Mouse (Mus musculus): ENCODE results near the gene Nos1ap.

Gene Nos1ap

GRCm38 (mm10) chr1:170501970-170502369 lies 87.7 kb downstream of the Nos1ap start:
- no peak for DNase-seq (ENCODE audit: low read depth)

- DNase-seq (ENCODE audit: low read depth), result no peak
Observed at GRCm38 (mm10) chr1:170501556-170501955, 88.1 kb downstream of the Nos1ap start.

GRCm38 (mm10) chr1:170499891-170500290 lies 89.8 kb downstream of the Nos1ap start:
- DNase-seq (ENCODE audit: low read depth), result no peak

GRCm38 (mm10) chr1:170499466-170499865 lies 90.2 kb downstream of the Nos1ap start:
- DNase-seq (ENCODE audit: low read depth), result no peak

GRCm38 (mm10) chr1:170498645-170499044 lies 91.0 kb downstream of the Nos1ap start:
- no peak for DNase-seq (ENCODE audit: low read depth)

- no peak for DNase-seq (ENCODE audit: low read depth)
Observed at GRCm38 (mm10) chr1:170496221-170496620, 93.4 kb downstream of the Nos1ap start.

- no peak for DNase-seq (ENCODE audit: low read depth)
Observed at GRCm38 (mm10) chr1:170495538-170496183, 94.0 kb downstream of the Nos1ap start.

- no peak for DNase-seq (ENCODE audit: low read depth)
Observed at GRCm38 (mm10) chr1:170492527-170492926, 97.1 kb downstream of the Nos1ap start.

GRCm38 (mm10) chr1:170492027-170492426 lies 97.6 kb downstream of the Nos1ap start:
- DNase-seq (ENCODE audit: low read depth), result no peak

- no peak for DNase-seq (ENCODE audit: low read depth)
Observed at GRCm38 (mm10) chr1:170489936-170490335, 99.7 kb downstream of the Nos1ap start.

- DNase-seq (ENCODE audit: low read depth), result no peak
Observed at GRCm38 (mm10) chr1:170489450-170489849, 100.2 kb downstream of the Nos1ap start.

- no peak for DNase-seq (ENCODE audit: low read depth)
Observed at GRCm38 (mm10) chr1:170485119-170485518, 104.5 kb downstream of the Nos1ap start.

- no peak for DNase-seq (ENCODE audit: low read depth)
Observed at GRCm38 (mm10) chr1:170482236-170482905, 107.3 kb downstream of the Nos1ap start.

- DNase-seq (ENCODE audit: low read depth), result no peak
Observed at GRCm38 (mm10) chr1:170481093-170481492, 108.6 kb downstream of the Nos1ap start.

GRCm38 (mm10) chr1:170479458-170479798 lies 110.2 kb downstream of the Nos1ap start:
- DNase-seq (ENCODE audit: low read depth), result no peak

GRCm38 (mm10) chr1:170478791-170479457 lies 110.7 kb downstream of the Nos1ap start:
- no peak for DNase-seq (ENCODE audit: low read depth)

GRCm38 (mm10) chr1:170477636-170478600 lies 111.7 kb downstream of the Nos1ap start:
- DNase-seq (ENCODE audit: low read depth), result no peak

GRCm38 (mm10) chr1:170473460-170473859 lies 116.2 kb downstream of the Nos1ap start:
- DNase-seq (ENCODE audit: low read depth), result no peak

GRCm38 (mm10) chr1:170472861-170473260 lies 116.8 kb downstream of the Nos1ap start:
- no peak for DNase-seq (ENCODE audit: low read depth)

- DNase-seq (ENCODE audit: low read depth), result no peak
Observed at GRCm38 (mm10) chr1:170466099-170467009, 123.3 kb downstream of the Nos1ap start.

- DNase-seq (ENCODE audit: low read depth), result no peak
Observed at GRCm38 (mm10) chr1:170462140-170462539, 127.5 kb downstream of the Nos1ap start.
